In genomic region chr15:41163643-41164358, GRCm38 (mm10) we compare ENCODE assay signal across 8 mouse cellular contexts.
DNase-seq lines count a peak whose midpoint lies in the region; ATAC-seq lines count a peak whose summit lies in the region.

No protein-coding gene starts in this region.

- no peak overlapping the region for H3K9ac ChIP-seq in embryonic facial prominence, embryonic 12.5 days
- H3K9ac ChIP-seq in hindbrain, embryonic 12.5 days = no peak overlapping the region
- no peak overlapping the region for H3K9ac ChIP-seq in liver, embryonic 16.5 days (ENCODE audit: low read depth, low read length)

- H3K9me3 ChIP-seq in embryonic facial prominence, embryonic 12.5 days = no peaks in the 10 kb centered on the region
- no peaks in the 10 kb centered on the region for H3K9me3 ChIP-seq in hindbrain, embryonic 12.5 days (replicated peaks)
- no peaks in the 10 kb centered on the region for H3K9me3 ChIP-seq in liver, embryonic 16.5 days (replicated peaks; ENCODE audit: control insufficient read depth, low read length)

- no peaks in the 10 kb centered on the region for H3K36me3 ChIP-seq in embryonic facial prominence, embryonic 12.5 days
- no peaks in the 10 kb centered on the region for H3K36me3 ChIP-seq in hindbrain, embryonic 12.5 days
- H3K36me3 ChIP-seq in liver, embryonic 16.5 days (ENCODE audit: control insufficient read depth, insufficient read depth) = no peaks in the 10 kb centered on the region

- peak overlapping the region; percentile 21; the same call in 1 of the 2 replicates for H3K4me3 ChIP-seq in embryonic facial prominence, embryonic 12.5 days
- no peak overlapping the region for H3K4me3 ChIP-seq in hindbrain, embryonic 12.5 days
- H3K4me3 ChIP-seq in liver, embryonic 16.5 days (ENCODE audit: low read depth, low read length) = peak overlapping the region; percentile 36

- 0 out of 2 replicates have a peak, but pooled peaks have one; percentile 49 for ATAC-seq in cerebellum, adult (ENCODE audit: insufficient number of reproducible peaks, low FRiP score, low TSS enrichment)
- ATAC-seq in embryonic facial prominence, embryonic 12.5 days (ENCODE audit: insufficient number of reproducible peaks, insufficient read depth, low FRiP score, low TSS enrichment) = no peak
- ATAC-seq in hindbrain, embryonic 12.5 days (ENCODE audit: low FRiP score) = peak; percentile 74
- ATAC-seq in liver, embryonic 16.5 days (ENCODE audit: low read depth) = no peak

- no peaks in the 10 kb centered on the region for H3K27me3 ChIP-seq in embryonic facial prominence, embryonic 12.5 days
- 0 out of 2 replicates have a peak, but pooled peaks cover 3% of the 10 kb centered on the region for H3K27me3 ChIP-seq in hindbrain, embryonic 12.5 days
- no peaks in the 10 kb centered on the region for H3K27me3 ChIP-seq in liver, embryonic 16.5 days (ENCODE audit: control insufficient read depth, insufficient read depth, low read depth, low read length)

- no peak for DNase-seq in cerebellum, postnatal 25 days
- DNase-seq in MEL-GATA-1-ER (ENCODE audit: extremely low read depth, low read depth) = peak; percentile 80
- DNase-seq in retina, embryonic 14.5 days (ENCODE audit: low spot score) = peak; percentile 88
- DNase-seq in urinary bladder, adult 2 months (ENCODE audit: low spot score) = no peak

- no peak overlapping the region for H3K27ac ChIP-seq in embryonic facial prominence, embryonic 12.5 days
- H3K27ac ChIP-seq in hindbrain, embryonic 12.5 days = no peak overlapping the region
- H3K27ac ChIP-seq in liver, embryonic 16.5 days (ENCODE audit: low read length) = no peak overlapping the region

- H3K4me1 ChIP-seq in embryonic facial prominence, embryonic 12.5 days = no peaks in the 10 kb centered on the region
- H3K4me1 ChIP-seq in hindbrain, embryonic 12.5 days = no peaks in the 10 kb centered on the region
- no peaks in the 10 kb centered on the region for H3K4me1 ChIP-seq in liver, embryonic 16.5 days (ENCODE audit: control insufficient read depth, low read depth, low read length)

- H3K4me2 ChIP-seq in embryonic facial prominence, embryonic 12.5 days (replicated peaks) = peak overlapping the region; percentile 33
- peak overlapping the region; percentile 44 for H3K4me2 ChIP-seq in hindbrain, embryonic 12.5 days (replicated peaks)
- peak overlapping the region; percentile 55 for H3K4me2 ChIP-seq in liver, embryonic 16.5 days (ENCODE audit: low read depth, low read length)

- WGBS in embryonic facial prominence, embryonic 12.5 days = 18% methylated on average over 8 of the region's 8 CpGs
- 18% methylated on average over 8 of the region's 8 CpGs for WGBS in hindbrain, embryonic 12.5 days
- 14% methylated on average over 8 of the region's 8 CpGs for WGBS in liver, embryonic 16.5 days (ENCODE audit: insufficient replicate concordance)

Comparison
In these comparisons a context has a peak if more than half of its experiments do, and no peak if none do; other contexts are left out.
1. ATAC-seq: peak in cerebellum, adult (single experiment) and hindbrain, embryonic 12.5 days (single experiment); none in embryonic facial prominence, embryonic 12.5 days (single experiment) and liver, embryonic 16.5 days (single experiment).
2. DNase-seq: peak in MEL-GATA-1-ER (single experiment) and retina, embryonic 14.5 days (single experiment); none in cerebellum, postnatal 25 days (0 of 2) and urinary bladder, adult 2 months (single experiment).
3. Peak in every context shown above with its lines, with median percentiles within 50 percentile points of each other: H3K4me2 ChIP-seq.